Mouse (Mus musculus) retina, postnatal 7 days (tissue): ENCODE measurements around the gene Larp4b.

Source experiments
- DNase-seq: peaks from one replicate; pipeline ENCODE4 v3.0.0-alpha.2; 2012; ENCODE audit warnings: low read depth, low spot score

Larp4b gene

DNA sequence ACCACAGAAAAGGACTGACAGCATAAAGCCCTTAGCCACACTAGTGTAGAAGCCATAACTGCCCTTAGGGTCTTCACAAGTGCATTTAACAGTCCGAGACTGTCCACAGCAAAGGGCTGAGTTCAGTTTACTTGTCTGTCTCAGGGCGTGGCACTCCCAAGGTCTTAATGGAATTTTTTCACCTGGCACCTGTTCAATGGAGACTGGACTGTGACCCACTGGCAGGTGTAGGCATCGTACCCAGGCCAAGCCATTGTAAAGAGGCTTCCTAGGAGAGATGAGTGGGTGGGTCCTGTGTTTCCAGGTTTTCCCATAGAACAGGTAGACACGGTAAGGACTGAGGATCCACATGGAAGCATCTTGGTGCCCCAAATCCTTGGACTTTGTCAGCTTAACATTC, 84.6 kb downstream of the Larp4b start:
- no peak for DNase-seq

DNA sequence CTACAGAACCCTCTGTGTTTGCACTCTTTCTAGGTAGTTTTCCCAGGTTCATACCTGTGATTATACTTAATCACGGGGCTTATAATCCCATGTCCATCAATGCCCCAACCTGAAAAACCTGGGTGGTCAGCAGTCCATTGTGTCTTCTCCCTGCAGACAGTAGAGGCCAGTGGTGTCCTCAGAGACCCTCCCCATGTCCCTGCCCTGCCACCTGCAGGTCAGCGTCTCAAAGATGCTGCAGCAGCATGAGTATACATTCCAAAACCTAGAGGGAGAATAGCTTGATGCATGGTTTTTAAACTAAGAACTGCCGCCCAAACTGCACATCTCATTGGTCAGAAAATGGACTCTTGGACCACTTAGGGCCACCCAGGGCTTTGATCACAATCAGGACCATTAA, 85.0 kb downstream of the Larp4b start:
- no peak for DNase-seq

DNA sequence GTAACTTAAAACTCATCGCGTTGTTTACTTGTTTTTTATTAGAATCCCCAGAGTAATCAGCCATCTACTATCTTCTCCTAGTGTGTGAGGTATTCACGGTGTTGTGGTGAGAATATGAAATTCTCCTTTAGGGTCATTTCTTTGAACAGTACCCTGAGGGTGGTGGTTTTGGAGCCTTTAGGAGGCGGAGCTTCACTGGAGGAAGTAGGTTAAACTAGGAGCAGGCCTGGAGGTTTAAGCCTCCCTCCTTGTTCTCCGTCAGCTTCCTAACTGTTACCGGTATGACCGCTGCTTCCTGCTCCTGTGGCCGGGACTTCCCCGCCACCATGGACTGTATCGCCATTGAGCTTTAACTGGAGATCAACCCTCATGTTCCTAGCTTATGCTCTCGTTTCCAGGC, 86.5 kb downstream of the Larp4b start:
- no peak for DNase-seq

DNA sequence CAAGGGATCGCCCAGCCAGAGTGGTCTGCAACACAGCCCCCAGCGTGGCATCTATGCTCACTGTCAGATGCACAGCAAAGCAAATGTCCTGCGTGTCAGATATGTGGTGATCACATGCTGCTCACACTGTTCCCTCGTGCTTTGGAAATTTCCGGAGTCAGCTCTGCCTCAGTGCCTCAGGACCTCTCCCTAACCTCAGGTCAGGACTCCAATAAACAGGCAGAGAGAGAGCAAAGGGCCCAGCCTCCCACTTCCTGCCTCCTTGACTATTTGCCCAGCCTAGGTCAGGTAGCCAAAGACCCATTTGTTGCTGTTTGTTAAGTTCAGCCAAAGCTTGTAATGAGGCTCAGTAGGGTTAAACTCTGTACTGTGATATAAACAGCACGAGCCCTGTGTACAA, 87.4 kb downstream of the Larp4b start:
- DNase-seq, result no peak

DNA sequence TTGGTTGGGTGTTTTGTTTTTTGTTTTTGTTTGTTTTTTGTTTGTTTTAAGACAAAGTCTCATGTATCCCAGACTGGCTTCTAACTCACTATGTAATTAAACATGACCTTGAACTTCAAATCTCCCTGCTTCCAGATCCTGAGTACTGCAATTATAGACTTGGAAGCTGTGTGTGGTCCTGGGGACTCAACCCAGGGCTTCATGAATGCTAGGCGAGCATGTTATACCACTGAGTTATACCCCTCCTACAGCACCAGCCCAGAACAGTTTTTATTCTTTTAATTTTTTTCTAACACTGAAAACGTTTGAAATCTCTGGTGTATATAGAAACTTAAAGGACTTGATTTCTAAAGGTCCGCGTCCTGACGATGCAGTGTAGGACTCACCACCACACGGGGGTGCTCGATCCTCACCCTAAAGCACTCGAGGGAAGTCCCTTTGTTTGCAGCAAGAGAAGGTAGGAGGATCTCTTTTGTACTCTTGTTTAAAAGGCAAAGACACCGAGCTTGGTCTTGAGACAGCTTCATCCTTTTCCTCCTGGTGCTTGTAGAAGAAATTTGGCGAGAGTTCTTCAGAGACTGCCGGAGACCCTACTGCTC, 88.1 kb downstream of the Larp4b start:
- DNase-seq, result peak; percentile 67

DNA sequence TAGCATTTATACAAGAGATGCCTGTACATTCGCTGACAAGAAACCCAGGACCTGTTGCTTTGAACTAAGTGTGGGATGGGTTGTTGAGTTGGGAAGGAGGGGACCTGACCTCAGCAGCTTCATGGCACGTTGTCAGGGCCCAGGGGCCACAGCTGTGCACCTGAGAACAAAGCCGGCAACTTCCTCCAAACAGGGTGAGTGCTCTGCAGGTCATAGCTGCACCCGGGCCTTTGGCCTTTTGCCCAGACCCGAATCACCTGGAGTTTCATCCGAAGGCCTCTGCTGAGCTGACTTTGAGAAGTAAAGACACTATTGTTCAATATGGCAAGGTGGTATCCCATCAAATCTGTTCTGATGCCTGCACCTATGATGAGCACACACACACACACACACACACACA, 90.6 kb downstream of the Larp4b start:
- no peak for DNase-seq

DNA sequence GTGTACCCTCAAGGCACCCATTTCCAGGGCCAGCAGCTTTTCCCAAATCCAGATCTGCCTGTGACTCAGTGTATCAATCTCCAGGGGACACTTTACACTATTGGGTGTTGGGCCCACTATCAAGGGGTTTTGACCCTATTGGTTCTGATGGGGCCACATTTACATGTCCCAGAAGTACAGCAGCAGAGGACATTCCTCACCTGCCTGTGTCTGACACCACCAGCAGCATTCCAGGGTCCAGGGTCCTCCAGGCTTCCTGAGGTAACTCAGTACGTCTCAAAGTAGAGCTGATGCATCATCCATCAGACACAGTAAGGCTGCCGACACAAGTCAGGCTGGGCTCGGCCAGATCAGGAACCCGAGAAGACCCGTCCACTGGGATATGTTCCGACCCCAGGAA, 91.0 kb downstream of the Larp4b start:
- DNase-seq, result no peak

DNA sequence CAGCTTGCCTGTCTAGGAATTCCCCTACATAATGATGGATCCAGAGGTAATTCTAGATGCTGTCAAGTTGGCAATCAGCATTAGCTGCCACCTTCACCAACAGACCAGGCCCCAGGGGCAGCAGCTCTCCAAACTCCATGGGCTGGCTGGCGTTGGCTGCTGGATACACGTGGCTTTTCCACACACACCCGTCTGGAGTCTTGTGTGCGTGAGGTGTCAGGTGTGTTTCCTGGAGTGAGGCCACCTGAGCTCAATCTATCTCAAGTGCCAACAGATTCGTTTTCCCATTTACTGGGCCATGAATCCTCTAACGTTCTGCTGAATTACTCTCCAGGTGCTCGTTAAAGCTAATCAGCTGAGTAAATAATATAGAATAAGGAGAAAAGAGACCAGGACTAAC, 93.5 kb downstream of the Larp4b start:
- DNase-seq, result no peak

DNA sequence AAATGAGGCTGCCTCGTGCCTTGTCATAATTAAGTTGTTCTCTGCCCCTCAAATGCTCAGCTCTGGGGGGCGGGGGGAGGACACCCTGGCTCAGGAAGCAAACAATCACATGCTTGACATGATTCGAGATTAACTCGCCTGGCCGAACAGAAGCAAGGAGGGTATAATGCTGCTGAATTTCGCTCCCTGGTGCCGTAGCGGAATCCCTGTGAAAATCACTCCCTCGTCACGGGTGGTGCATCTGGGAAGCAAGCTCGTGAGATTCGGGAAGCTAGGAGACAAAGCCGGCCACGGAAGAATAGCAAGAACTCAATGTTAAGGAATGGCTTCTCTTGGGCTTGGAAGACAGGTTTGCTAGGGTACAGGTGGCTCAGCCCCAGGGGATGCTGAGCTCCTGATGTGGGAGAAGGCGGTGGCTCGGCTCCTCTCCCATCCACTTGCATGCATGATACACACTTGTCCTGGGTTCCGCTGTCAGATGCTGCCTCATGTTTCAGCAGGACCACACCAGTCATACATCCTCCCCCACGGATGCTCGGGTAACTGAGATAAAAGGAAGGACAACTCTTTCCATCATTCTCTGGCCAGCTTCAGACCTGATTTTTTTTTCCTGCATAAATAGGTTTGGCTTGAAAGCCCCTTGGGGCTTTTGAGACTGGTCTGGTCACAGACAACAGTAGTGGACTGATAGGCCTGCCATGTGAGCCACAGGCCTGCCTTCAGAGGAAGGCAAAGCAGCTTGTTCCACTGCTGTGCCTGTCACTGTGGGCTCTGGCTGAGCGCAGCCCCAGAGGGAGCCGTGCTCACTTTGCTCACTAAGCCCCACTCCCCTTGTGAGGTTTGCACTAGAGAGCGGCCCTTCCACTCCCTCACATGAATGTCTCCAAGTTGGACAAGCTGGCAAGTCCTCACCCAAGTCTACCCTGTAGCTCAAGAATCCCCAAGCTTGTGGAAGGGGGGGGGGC, 94.2 kb downstream of the Larp4b start:
- no peak for DNase-seq

DNA sequence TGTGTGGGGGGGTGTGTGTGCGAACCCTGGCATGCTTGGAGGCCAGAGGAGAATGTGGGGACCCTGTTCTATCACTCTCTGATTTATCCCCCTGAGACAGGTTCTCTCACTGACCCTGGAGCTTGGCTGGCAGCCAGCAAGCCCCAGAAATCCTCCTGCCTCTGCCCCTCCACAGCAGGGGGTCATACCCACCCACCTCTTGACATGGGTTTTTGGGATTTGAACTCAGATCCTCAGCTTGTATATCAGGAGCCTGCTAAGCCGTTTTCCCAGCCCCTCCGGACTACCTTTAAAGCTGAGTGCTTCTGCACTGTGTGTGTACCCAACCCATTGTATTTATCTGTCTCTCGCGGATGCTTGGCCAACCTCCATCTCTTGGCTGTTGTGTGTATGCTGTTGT, 95.8 kb downstream of the Larp4b start:
- no peak for DNase-seq

DNA sequence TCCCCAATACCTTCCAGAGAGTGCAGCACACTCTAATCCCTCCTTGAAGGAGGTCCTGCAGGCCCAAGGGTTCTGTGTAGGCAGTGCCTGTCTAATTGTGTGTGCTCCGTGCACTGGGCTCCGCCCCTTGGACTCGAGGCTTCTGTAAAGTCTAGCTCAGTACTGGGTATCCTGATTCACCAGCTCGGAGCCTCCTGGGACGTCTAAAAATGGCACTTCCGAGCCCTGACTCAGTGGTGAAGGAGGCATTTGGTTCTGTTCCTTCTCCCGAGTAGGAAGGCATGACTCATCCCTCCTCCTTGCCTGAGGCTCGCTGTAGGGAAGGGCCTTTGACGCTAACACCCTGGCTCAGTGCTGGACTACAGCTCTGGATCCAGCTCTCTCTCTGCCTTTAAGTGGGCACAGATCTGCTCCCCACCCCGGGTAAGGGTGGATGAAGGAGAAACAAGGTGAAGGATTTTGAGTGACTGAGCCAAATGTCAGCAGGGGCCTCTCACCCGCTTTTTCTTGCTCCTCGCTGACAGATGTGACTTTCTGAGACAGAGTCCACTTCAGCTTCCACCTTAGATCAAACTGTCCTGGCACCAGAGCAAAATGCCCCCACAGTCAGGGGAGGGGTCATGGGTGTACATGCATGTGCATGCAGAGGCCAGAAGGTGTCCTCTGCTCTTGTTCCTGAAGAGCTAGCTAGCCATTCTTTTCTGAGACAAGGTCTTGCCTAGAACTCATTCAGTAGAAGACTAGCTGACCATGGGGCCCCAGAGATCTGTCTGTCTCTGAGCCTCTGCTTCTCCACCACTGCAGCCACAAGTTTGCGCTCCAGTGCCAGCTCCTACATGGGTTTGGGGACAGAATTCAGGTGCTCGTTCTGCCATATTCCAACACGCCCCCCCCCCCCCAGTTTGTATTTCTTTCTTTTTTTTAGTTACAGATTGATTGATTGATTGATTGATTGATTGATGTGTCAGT, 97.8 kb downstream of the Larp4b start:
- DNase-seq, result no peak

DNA sequence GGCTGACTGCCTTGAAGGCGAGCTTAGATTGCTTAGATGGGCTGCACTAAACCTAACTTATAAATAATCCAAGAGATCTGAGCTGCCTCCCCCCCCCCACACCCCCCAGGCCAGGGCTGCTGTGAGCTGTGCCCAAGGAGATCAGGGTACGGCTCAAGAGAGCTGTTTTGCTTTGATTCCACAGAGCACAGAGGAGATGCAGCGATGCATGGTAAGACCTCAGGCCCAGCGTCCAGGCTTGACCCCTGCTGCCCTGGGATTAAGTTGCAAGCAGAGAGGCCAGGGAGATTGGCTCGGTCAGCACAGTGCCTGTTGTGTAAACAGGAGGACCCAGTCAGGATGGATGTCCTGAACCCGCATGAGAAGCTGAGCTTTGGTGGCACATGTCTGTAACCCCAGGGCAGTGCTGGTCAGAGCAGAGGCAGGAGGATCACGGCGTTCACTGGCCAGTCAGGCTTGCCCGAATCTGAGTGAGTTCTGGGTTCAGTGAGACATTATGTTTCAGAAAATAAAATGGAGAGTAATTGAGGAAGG, 99.2 kb downstream of the Larp4b start:
- no peak for DNase-seq

DNA sequence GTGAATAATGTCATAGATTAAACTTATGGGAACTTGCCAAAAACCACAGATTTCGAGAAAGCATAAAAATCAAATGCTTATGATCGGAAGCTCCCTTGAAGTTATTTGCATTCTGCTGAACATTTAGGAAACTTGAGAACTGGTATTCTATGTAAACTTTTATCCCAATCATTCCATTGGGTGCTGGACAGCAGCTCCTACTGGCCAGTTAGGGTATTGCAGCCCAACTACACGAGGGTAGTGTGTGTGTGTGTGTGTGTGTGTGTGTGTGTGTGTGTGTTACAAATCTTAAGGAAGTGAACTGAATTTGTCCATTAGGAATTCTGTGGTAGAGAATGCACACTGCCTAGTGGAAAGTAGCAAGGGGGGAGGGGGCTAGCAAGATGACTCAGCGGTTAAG, 101.0 kb downstream of the Larp4b start:
- DNase-seq, result no peak

DNA sequence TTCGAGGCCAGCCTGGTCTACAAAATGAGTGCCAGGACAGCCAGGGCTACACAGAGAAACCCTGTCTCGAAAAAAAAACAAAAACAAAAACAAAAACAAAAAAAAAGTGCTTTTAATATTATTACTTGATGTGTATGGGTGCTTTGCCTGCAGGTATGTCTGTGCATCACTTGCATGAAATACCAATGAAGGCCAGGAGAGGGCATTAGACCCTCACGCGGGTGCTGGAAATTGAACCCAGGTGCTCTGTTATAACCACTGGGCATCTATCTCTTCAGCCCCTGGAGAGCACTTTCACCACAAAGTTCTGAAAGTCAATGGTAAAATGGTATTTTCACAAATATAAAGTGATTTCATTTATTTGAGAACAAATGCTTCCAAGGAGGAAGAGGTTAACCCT, 101.9 kb downstream of the Larp4b start:
- DNase-seq, result no peak

DNA sequence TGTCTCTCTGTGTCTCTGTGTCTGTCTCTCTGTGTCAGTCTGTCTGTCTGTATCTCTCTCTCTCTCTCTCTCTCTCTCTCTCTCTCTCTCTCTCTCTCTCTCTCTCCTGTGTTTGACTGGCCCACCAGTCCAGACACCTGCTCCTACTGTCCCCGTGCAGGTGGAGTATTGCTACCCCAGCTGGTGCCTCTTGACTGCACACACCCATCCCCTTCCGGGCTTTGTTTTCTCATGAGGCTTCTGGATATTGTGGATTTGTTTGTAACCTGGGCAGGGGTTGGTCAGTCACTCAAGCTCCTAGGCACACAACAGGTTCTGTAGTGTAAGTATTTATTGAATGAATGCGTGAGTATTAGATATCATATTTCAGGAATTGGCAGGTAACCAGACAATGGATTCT, 104.4 kb downstream of the Larp4b start:
- no peak for DNase-seq

DNA sequence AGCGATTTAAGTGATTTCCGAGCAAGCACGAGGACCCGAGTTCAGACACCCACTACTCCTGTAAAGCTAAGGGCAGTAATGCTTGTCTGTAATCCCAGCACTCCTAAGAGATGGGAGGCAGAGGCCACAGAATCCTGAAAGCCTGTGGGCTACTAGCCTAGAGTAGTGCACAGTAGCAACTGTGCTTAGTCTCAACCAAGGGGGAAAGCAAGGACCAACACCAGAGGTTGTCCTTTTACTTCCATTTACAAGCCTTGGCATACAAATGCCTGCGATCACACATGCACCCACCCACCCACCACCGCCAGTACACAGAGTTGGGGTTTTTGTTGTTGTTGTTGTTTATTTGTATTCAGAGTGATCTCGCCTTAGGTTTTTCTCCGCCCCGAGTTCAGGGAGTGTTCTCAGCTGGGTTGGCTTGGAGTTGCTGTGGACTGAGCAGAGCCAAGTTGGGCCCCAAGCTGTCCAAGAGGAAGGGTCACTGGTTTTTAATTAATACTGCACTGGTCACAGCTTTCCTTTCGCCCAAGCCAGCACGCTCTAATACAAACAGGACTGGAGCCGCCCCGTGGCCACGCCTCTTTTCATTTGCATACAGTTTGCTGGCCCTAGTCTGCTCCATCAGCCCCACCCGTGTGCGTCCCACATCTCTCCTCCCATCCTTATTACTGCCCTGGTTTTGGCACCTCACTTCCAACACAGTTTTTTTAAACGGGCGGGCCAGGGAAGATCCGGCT, 105.2 kb downstream of the Larp4b start:
- no peak for DNase-seq

DNA sequence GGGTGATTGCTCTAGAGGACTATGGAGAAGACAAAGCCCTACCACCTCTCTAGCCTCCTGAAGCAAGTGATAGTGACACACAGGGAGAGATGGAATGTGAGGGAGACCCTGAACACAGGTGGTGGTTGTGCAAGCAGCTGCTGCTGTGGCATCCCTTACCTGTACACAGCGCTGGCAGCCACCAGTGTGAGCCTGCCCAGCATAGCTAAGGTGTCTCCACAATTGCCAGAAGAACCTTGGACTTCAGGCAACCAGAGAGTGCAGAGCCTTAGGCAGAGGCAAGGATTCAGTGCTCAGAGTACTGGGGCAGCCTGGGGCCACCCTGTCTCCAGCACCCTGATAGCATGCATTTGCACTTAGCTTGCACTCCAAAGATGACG, 105.8 kb downstream of the Larp4b start:
- no peak for DNase-seq

DNA sequence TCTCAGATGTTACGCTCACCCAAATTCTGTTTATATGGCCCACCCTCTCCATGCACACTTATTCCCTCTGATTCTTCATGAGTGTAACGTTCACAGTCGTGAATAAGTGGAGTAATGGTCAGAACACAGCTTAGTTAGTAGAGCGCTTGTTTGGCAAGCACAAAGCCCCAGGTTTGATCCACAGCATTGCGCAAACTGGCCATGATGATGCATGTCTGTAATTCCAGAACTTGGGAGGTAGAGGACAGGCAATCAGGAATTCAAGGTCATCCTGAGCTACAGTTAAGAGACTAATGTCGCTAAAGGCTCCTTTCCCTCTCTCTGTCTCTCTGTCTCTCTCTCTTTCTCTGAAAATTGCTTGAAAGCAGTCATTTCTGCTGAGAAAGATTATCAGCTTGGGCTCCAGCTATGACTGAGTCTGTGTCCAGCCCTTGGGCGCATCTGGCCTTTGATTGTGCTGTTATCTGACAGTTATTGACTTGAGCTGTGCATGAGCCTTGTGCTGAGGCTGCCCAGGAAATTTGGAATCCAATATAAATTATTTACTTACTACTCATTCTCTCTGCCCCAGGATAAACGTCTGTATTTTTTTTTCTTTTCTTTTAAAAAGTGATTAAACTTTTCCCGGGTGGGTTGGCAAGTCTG, 129.2 kb downstream of the Larp4b start:
- DNase-seq, result no peak
